Mouse (Mus musculus): ENCODE results near the gene Tmem143. TPM values are rescaled to one million over a fixed set of nuclear protein-coding genes. Genes with fewer than 3 reads are reported as not detected.

Tmem143 gene
- polyA plus RNA-seq, 1 experiment from 2014 or later: 3.2 TPM

- no peak for TF ChIP-seq EP300 (optimal IDR thresholded peaks at IDR 0.05)
- no peak for TF ChIP-seq CTCF (IDR thresholded peaks at IDR 0.05; ENCODE audit: low read depth)
- H3K27me3 ChIP-seq (ENCODE audit: control insufficient read depth, insufficient read depth, low read length): no peaks in the 10 kb centered on the region
- 30% methylated on average over 4 of the region's 4 CpGs for WGBS
- ATAC-seq (ENCODE audit: low FRiP score, low TSS enrichment) (peak; percentile 61), DNase-seq (ENCODE audit: low spot score) (no peak)
- peaks cover 3% of the 10 kb centered on the region; the same call in 1 of the 2 replicates for H3K4me1 ChIP-seq (replicated peaks; ENCODE audit: control insufficient read depth, insufficient read depth)
- no peak overlapping the region for H3K4me3 ChIP-seq (ENCODE audit: low read depth, low read length)
- H3K27ac ChIP-seq (replicated peaks): no peak overlapping the region
- no peaks in the 10 kb centered on the region for H3K36me3 ChIP-seq (ENCODE audit: control insufficient read depth, insufficient read depth, low read length)
- H3K4me2 ChIP-seq (replicated peaks; ENCODE audit: low read depth): no peak overlapping the region
- no peaks in the 10 kb centered on the region for H3K9me3 ChIP-seq (ENCODE audit: control insufficient read depth, low read length)
- H3K9ac ChIP-seq (ENCODE audit: low read length): no peak overlapping the region
Observed at GRCm38 (mm10) chr7:45859008-45859407, 37.7 kb upstream of the Tmem143 start.

DNA sequence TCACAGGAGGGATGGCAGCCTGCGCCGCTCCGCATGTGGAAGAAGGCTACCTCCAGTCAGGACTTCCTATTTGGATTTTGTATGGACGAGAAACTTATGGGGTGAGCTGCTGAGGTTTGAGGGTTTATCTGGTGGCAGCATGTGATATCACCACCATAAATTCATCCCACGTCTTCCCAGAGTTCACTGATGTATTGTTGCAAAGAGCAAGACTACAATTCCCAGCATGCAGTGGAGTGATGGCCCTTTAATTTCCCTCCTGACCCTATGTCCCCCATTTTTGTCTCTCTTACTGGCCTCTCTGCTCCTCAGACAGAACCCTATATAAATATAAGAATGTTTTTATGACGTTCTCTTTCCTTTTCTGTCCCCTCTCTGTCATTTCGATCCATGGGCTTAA, 33.9 kb upstream of the Tmem143 start:
- no peak overlapping the region for H3K4me3 ChIP-seq (ENCODE audit: low read depth, low read length)
- DNase-seq (ENCODE audit: low spot score) (no peak), ATAC-seq (ENCODE audit: low FRiP score, low TSS enrichment) (no peak)
- 83% methylated on average over 7 of the region's 7 CpGs for WGBS
- H3K4me2 ChIP-seq (replicated peaks; ENCODE audit: low read depth): no peak overlapping the region
- H3K4me1 ChIP-seq (replicated peaks; ENCODE audit: control insufficient read depth, insufficient read depth): no peaks in the 10 kb centered on the region
- TF ChIP-seq CTCF (IDR thresholded peaks at IDR 0.05; ENCODE audit: low read depth) (no peak), EP300 (optimal IDR thresholded peaks at IDR 0.05) (no peak)
- no peaks in the 10 kb centered on the region for H3K36me3 ChIP-seq (ENCODE audit: control insufficient read depth, insufficient read depth, low read length)
- no peak overlapping the region for H3K27ac ChIP-seq (replicated peaks)
- no peaks in the 10 kb centered on the region for H3K27me3 ChIP-seq (ENCODE audit: control insufficient read depth, insufficient read depth, low read length)
- no peak overlapping the region for H3K9ac ChIP-seq (ENCODE audit: low read length)
- H3K9me3 ChIP-seq (ENCODE audit: control insufficient read depth, low read length): no peaks in the 10 kb centered on the region

DNA sequence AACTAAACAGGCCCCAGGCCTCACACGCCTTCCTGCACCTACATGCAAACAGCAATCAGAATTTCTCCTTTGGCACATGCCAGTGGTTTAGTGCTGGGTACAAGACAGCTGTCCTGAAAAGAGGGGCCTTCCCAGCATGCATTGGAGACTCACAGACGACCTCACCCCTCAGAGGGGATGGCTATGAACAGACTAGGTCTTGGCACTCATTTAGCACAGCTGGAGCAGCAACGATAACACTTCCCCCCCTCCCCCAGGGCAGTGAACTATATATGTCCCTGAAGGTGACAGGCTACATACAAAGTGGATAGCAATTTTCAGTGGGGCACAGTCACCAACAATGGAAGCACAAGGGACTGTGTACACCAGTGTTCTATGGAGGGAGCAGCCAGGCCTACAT, 32.3 kb upstream of the Tmem143 start:
- DNase-seq (ENCODE audit: low spot score): no peak
- no peak overlapping the region for H3K27ac ChIP-seq (replicated peaks)
- no peaks in the 10 kb centered on the region for H3K36me3 ChIP-seq (ENCODE audit: control insufficient read depth, insufficient read depth, low read length)

GRCm38 (mm10) chr7:45865925-45866910, 30.5 kb upstream of the Tmem143 start:
- H3K9ac ChIP-seq (ENCODE audit: low read length): peak overlapping the region; percentile 80
- H3K4me2 ChIP-seq (replicated peaks; ENCODE audit: low read depth): peak overlapping the region; percentile 81
- TF ChIP-seq EP300 (optimal IDR thresholded peaks at IDR 0.05): no peak
- TF ChIP-seq CTCF (IDR thresholded peaks at IDR 0.05; ENCODE audit: low read depth): no peak
- H3K4me1 ChIP-seq (replicated peaks; ENCODE audit: control insufficient read depth, insufficient read depth): no peaks in the 10 kb centered on the region
- H3K27ac ChIP-seq (replicated peaks): peak overlapping the region; percentile 83
- WGBS: under 1% methylated on average over 91 of the region's 117 CpGs
- ATAC-seq (ENCODE audit: low FRiP score, low TSS enrichment) (peak; percentile 90), DNase-seq (ENCODE audit: low spot score) (peak; percentile 94)
- no peaks in the 10 kb centered on the region for H3K36me3 ChIP-seq (ENCODE audit: control insufficient read depth, insufficient read depth, low read length)
- H3K9me3 ChIP-seq (ENCODE audit: control insufficient read depth, low read length): no peaks in the 10 kb centered on the region
- peaks cover 3% of the 10 kb centered on the region; the same call in 1 of the 2 replicates for H3K27me3 ChIP-seq (ENCODE audit: control insufficient read depth, insufficient read depth, low read length)
- H3K4me3 ChIP-seq (ENCODE audit: low read depth, low read length): peak overlapping the region; percentile 68

More for the DNA sequence above, 32.3 kb upstream of the Tmem143 start:
- 60% methylated on average over 3 of the region's 3 CpGs for WGBS
- no peaks in the 10 kb centered on the region for H3K4me1 ChIP-seq (replicated peaks; ENCODE audit: control insufficient read depth, insufficient read depth)
- no peaks in the 10 kb centered on the region for H3K9me3 ChIP-seq (ENCODE audit: control insufficient read depth, low read length)
- H3K27me3 ChIP-seq (ENCODE audit: control insufficient read depth, insufficient read depth, low read length): peaks cover 1% of the 10 kb centered on the region; the same call in 1 of the 2 replicates
- no peak overlapping the region for H3K4me2 ChIP-seq (replicated peaks; ENCODE audit: low read depth)
- TF ChIP-seq EP300 (optimal IDR thresholded peaks at IDR 0.05) (no peak), CTCF (IDR thresholded peaks at IDR 0.05; ENCODE audit: low read depth) (no peak)
- no peak overlapping the region for H3K9ac ChIP-seq (ENCODE audit: low read length)
- ATAC-seq (ENCODE audit: low FRiP score, low TSS enrichment): no peak
- no peak overlapping the region for H3K4me3 ChIP-seq (ENCODE audit: low read depth, low read length)

- no peak overlapping the region for H3K9ac ChIP-seq (ENCODE audit: low read length)
- TF ChIP-seq EP300 (optimal IDR thresholded peaks at IDR 0.05) (no peak), CTCF (IDR thresholded peaks at IDR 0.05; ENCODE audit: low read depth) (no peak)
- peaks cover 3% of the 10 kb centered on the region; the same call in 1 of the 2 replicates for H3K27me3 ChIP-seq (ENCODE audit: control insufficient read depth, insufficient read depth, low read length)
- WGBS: 52% methylated on average over 2 of the region's 2 CpGs
- H3K36me3 ChIP-seq (ENCODE audit: control insufficient read depth, insufficient read depth, low read length): no peaks in the 10 kb centered on the region
- no peaks in the 10 kb centered on the region for H3K4me1 ChIP-seq (replicated peaks; ENCODE audit: control insufficient read depth, insufficient read depth)
- H3K4me3 ChIP-seq (ENCODE audit: low read depth, low read length): no peak overlapping the region
- DNase-seq (ENCODE audit: low spot score) (no peak), ATAC-seq (ENCODE audit: low FRiP score, low TSS enrichment) (no peak)
- no peaks in the 10 kb centered on the region for H3K9me3 ChIP-seq (ENCODE audit: control insufficient read depth, low read length)
- H3K27ac ChIP-seq (replicated peaks): no peak overlapping the region
- H3K4me2 ChIP-seq (replicated peaks; ENCODE audit: low read depth): no peak overlapping the region
Observed at GRCm38 (mm10) chr7:45867871-45868270, 28.9 kb upstream of the Tmem143 start.

All from stomach, postnatal 0 days (tissue).